Mouse (Mus musculus) WW6 (cell line): ENCODE measurements at regions not wholly inside any gene's neighbourhood (a gene's known extent, or its start where the extent isn't known, plus 50 kb on each side); places are given as distances from the start of the nearest gene placed in this dataset.
A peak's percentile ranks its signal among the peaks of the same experiment; 100 is the strongest.

ENCODE experiments used
- DNase-seq: peaks from one replicate; pipeline ENCODE4 v3.0.0-alpha.2; 2013; ENCODE audit warnings: low read depth, low spot score

DNA sequence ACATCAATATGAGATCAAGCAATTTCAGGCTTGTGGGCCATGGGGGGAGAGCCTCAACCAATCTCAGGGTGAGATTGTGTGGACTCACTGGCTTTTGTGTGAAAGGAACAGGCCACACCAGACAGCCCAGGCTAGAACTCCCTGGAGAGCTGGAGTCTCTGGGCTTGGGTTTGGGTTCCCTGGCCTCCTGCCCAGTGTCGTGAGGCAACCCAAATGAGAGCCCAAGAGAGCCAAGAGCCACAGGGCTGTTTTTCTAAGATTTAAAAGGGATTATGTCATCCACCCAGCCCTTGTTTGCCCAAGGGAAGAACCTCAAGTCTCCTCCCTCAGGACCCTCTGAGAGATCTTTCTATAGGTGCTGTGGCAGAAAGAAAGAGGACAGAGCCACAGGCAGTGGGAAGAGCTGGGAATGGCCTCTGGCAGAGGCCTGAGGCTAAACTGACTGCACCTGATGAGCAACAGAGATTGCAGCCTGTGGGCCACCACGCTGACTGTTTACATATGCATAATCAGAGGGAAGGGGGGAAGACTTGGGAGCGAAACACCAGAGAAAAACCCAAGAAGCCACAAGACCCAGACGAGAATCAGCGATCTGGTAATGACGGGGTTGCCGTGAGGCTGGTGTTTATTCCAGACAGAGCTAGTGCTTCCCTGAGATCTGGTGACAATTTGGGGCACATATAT is 92.1 kb downstream of the Bcl2l11 start:
- DNase-seq, result no peak

DNA sequence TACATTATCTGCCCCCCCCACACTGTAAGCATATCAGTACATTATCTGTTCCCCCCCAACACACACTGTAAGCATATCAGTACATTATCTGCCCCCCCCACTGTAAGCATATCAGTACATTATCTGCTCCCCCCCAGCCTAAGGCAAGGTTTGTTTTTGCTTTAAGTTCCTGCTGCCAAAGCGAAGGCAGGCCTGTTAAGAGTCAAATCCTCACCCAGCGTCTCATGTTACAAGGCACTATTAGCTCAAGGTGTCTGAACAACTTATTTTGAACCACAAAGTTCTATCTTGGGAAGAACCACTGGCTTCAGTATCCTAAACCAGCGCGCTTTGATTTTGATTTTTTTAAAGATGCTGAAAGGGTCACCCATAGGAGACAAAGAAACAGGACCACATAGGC is 93.1 kb downstream of the Bcl2l11 start:
- DNase-seq, result no peak

DNA sequence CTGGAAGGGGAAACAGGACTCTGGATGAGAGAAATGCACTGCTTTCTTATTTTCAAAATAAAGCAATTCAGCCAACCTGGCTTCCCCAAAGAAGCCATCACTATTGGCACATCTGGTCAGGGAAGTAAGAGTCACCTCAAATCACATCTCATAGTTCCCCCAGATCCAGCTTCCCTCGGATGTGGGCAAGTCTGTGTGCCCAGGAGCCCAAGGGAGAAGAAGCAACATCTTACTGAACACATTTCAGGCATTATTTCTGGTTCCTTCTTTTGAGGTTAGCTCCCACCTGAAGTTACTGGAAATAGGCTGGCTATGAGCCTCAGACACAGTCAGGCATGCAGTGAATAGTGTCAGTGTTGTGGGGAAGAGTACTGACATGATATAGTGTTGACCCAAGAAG is 95.2 kb downstream of the Bcl2l11 start:
- DNase-seq, result no peak

DNA sequence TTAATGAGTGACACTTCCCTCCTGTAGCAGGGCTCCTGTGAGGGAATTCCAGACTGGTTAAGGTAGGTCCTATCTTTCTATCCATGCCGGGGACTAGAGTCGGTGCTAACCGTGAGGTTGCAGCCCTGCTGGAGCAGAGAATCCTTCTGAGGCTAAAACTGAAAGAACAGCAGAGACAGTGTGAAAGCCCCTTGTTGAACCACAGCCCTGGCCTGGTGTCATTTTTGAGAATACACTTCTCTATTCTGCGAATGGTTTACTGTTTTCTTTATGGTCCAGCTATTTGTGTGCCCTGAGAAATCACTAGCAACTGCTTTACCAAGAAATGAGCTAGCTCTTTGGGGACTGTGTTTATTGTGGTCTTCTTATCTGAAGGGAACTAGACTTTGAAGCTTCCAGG is 95.8 kb downstream of the Bcl2l11 start:
- no peak for DNase-seq

DNA sequence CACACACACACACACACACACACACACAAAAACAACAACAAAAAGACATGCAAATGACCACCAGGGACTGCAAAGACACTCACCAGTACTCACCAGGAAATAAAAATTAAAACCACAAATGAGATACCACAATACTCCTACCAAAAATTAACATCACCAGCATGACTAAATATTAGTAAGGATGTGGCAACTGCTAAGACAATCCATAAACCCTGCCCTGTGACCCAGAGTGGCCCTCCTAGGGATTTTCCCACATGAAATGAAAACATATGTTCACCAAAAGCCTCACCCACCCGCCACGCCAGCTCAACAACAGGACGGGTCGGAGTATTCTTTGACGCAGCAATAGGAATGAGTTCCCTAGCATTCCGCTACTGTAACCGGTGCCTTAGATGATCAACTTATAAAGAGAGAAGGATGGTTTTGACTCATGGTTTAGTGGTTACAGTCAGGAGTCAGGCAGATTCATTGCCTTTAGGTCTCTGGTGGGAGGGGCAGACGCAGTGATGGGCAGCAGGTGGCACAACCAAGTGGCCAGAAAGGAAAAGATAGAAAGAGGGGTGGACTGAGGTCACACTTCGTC is 100.7 kb downstream of the Bcl2l11 start:
- no peak for DNase-seq

DNA sequence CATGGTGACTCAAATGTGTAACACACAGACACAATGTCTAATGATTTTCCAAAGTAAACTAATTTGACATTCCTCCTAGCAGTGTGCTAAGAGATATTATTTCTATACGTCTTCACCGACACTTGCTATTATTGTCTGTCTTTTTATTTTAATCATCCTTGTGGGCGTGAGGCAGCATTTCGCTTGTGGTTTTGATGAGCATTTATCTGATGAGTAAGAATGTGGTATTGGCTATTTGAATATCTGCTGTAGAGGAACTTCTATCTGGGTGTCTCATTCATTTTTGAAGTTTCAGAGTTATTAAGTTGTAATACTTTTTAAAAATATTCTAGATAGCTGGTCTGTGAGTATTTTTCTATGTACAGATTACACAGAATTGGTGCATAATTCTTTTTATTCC is 103.9 kb downstream of the Bcl2l11 start:
- DNase-seq, result no peak

DNA sequence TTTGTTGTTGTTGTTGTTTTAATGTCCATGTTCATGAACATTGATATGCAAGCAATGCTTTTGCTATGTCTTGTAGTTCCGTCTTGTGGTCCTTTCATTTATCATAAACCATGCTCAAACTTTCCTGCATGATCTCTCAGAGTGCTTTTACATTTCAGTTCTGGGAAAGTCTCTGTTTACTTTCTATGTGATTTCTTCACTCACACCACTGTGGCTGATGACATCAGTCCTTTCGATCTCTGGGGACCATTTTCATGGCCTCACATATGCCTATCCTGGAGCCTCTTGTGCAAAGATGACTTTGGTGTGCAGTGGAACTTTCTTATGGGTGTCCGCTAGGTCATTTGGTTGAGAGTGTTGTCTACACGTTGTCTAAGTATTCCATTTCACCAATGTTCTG is 105.1 kb downstream of the Bcl2l11 start:
- no peak for DNase-seq

DNA sequence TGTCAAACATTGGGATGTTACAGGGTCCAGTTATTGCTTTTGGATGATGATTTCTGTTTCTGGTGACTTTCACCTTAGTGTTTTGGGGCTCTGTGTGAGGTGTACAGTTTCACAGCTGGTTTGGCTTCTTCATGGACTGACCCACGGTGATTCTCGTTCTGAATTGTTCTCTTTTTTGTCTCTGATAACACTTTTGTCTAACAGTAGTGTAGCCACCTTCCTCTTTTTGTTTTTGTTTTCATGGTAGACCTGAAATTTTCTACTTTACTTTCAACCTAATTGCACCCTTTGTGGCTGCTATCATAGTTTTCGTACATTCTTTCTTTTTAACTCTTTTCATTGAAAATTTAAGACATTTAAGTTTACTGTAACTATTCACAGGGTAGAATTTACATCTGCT is 105.5 kb downstream of the Bcl2l11 start:
- no peak for DNase-seq

DNA sequence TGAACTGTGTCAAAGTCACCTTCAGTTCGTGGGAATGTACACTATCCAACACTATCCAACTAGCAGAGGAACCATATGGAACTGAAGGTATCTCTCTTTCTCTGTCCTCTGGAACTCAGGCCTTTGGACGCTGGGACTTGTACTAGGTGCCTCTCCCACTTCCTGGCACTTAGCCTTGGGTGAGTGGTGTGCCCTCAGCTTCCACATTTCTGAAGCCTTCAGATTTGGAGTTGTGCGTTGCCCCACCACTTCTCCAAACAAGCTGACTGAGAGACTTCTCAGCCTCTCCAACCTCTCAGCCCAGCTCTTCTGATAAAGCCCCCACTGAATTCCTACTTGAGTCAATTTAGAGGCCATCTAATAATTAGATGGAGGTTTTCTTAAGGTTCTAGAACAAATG is 106.2 kb downstream of the Bcl2l11 start:
- DNase-seq, result no peak

DNA sequence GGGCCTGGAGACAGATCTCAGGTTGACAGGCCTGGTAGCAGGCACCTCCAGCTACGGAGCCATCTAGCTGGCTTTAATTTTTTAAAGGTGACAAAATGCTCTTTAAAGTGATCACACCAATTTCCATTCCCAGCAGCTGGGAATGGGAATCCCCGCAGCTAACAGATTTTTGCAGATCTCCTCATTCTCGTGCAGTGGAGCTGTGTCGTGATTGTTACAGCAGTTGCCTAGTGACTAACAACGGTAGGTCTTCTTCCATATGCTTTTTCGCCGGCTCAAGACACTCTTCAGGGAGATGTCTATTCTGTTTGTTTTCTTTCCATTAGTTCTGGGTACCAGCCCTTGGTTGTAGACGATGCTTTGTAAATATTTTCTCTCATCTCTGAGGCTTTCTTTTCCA is 109.3 kb downstream of the Bcl2l11 start:
- DNase-seq, result no peak

DNA sequence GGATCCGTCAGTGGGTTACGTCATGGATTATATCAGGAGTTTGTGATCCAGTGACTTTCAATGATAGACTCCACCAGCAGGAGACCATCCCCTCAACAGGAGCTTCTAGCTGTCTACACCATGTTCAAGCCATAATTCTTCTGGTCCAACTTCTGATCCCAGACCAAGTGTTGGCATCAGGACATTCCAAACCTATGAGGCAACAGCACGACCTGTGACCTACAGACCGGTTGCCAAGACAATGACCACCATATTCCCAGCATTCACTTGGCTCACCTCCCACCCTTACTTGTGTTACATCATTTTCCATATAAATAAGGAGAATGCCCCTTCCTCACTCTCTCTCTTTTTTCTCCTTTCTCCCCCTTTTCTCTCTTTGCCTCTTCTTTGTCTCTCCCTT is 113.6 kb downstream of the Bcl2l11 start:
- no peak for DNase-seq

DNA sequence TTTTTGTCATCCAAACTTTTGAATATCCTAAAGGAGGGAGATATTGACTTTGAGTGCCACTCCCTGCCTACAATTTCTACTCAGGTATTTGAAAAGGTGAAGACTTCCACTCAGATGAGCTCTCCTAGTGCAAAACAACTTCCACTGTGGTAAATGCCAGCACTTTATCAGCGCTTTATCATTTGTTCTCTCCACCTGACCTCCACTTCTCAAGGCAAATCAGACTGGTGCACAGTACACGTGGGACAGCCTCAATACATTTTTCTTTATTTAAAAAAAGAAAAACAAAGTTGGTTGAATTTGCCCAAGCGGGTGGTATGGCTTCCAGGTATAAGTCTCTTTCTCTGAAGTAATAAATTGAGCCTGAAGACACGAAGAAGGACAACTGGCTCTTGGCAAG is 114.2 kb downstream of the Bcl2l11 start:
- DNase-seq, result no peak

DNA sequence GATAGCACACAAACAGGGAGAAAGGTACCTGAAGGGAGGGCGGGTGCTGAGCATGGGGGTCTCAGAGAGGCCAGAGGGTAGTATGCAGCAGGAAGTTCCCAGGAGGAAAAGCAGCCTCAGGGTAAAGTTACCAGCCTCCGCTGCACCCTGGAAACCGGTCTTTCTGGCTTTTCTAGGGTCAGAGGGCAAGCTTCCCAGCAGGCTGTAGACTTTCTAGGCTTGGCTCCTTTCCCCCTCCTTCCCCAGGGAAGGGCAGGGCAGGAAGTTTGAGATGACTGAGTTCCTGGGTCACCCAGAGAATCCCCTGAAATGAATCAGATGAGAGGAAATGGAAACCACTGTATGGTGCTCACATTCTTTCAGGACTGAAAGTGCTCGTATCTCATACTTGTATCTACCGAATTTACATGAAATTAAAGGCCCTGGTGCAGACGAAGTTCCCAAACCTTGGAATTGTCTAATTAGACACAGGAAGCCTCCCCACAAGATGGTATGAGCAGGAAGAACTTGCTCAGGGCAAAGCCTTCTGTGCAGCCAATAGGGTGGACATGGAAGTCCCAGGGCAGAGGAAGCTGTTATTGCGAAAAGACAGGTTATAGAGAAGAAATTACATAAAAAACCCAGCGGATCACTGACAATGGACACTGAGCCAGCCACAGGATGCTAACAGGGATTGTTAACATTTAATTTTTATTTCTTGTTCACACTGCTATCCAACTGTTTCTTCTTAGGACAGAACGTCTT is 114.9 kb downstream of the Bcl2l11 start:
- DNase-seq, result no peak

DNA sequence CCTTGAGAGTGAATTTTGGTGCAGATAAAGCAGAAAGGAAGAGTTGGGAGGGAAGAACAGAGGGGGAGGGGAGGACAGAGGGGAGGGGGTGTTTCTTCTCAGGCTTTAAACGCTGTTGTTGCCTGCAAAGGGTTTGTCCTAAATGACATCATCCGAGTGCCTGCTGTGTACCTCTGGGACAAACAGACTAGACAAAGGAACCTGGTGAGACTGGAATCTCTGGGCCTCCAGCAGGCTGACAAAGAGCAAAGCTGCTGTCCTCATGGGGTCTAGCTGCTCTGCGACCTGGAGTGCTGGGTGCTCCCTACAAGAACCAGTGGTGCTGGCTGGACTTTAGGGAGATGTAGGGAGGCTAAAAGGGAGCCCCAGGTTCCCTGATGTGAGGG is 115.4 kb downstream of the Bcl2l11 start:
- peak; percentile 24 for DNase-seq

DNA sequence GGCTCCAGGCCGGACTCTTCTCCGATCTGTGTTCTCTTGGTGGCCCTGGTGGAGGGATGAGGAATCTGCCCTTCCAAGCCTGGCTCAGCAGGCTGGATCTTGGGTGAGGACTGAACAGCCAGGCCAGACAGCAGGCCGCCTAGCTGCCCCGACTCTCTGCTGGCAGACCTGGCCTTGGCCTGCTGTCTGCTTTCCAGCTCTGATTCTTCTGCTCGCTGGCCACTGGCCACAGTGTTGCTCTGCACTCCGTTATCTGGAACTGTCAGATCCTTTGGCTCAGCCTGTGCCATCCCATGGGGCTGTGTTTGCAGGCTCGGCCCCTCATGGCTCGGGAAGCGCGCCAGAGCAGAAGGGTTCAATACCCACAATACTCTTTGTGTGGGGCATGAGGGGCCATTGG is 119.7 kb downstream of the Bcl2l11 start:
- DNase-seq, result no peak

DNA sequence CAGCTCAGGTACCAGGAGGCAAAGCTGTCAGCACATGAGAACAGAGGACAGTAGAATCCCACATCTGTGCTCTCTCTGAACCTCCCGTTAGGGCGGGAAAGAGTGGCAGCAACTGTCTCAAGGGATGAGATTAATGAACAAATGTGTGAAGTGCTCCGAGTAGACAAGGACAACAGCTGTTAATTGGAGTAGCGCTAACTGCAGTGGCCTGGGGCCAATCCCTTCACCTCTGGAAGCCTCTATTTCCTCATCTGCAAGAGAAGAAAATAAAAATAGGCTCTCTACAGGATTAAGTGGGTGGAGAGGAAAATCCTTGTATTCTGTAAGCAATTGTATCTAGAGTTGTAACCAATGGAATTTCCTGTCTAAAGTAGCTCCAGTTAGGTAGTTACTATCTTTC is 122.1 kb downstream of the Bcl2l11 start:
- no peak for DNase-seq

DNA sequence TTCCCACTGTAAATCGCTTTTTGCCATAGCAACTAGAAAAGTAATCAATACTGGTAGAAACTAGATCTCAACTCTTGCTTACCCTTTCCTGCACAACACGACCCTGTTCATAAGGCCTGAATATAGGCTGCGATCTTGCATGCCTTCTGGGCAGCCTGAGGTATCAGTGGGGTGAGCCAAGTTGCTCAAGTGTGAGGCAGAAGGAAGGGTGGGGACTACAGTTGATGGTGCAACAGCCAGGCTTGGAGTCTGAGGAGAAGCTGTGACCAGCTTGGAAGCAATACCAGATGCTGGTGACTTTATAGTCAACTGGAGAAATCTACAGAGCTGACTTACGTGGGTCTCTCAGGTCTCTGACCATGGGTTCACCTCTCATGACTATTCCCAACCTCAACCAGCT is 123.3 kb downstream of the Bcl2l11 start:
- DNase-seq, result no peak

DNA sequence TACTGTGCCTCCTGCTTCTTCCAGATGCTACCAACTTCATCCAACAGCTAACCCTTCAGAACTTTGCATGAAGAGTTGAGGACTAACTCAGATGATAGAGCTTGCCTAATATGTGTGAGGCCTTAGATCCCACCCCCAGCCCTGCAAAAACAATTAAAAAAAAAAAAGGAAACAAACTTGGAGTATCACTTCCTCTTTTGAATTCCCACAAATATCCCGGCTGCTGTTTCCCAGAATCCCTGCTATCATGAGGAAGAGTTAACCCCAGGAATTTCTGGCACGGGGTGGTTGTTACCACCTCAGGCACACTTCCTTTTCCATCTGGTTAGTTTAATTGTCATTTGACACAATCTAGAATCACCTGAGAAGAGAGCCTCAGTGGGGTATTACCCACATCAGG is 123.8 kb downstream of the Bcl2l11 start:
- DNase-seq, result no peak

DNA sequence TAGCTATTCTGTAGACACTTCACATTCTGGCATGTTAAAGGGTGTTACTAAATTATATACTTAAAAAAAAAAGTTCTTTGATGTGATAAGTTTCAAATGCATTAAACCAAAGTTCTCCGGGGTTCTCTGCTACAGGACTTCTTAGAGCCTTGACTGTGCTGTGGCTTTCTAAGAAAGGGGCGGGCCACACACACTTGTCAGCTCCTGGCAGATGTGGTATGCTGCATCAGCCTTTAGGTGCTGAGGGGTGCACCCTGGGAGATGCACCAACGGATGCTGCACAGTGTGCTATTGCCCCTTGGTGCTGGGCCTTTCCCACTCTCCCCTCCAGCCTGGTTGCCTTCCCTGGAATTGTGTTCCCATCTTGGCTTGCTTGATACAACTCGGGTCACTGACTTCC is 125.0 kb downstream of the Bcl2l11 start:
- no peak for DNase-seq

DNA sequence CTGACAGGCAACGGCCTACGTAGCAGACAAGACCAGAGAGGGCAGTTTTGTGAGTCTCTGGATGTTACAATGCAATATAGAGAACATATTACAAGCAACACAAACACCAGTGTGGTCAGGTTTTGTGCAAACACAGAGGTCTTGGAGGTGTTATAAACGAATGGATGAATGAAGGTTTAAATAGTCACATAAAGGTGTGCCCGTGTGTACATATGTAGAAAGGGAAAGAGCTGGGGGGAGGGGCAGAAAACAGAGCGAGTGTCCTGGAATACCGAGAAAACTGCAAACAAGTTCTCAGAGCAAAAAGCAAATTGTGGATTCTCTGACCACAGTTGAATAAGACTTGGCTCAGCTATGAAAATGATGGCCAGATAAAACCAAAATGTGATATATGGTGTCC is 130.8 kb downstream of the Bcl2l11 start:
- DNase-seq, result no peak

DNA sequence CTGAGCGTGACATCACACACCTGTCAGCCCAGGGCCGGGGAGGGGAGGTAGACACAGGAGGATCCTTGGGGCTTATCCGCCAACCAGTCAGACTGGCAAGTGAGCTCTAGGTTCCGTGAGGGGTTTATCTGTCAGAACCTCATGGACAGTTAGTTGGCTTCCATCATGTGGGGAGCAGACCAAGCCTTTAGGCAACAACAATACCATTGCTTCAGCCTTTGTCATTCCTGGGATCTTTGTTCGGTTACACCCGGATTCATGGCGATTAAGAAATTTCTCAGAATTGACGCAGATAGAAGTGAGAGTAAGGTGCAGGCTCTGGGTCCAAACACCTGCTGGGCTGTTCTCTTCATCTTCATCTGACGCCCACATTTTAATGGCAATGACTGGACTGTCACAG is 131.4 kb downstream of the Bcl2l11 start:
- DNase-seq, result no peak

DNA sequence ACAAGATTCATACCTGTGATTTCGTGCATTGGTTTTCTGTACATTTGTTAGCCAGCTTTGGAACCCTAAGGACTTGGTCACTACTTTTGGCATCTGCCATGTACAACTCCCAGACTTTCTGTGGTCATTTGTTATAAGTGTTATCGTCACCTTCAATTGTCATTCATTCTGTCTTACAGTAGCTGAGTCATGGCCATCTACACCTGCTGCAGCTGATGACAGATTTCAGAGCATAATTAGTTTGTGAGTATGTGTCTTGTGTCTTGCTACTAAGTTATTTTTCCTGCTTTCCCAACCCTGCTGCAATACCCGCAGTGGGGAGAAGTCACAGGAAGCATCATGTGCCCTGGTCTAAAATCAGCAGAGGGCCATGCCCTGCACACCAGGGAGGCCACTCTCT is 138.0 kb downstream of the Bcl2l11 start:
- DNase-seq, result no peak
